Mouse (Mus musculus) right cerebral cortex, postnatal 36 days (tissue): ENCODE results near the gene Gjb5.

Experiments used
- DNase-seq, 2 experiments: peaks; one replicate each; pipeline ENCODE4 v3.0.0; 2022; ENCODE audit warnings: low spot score in 2 of 2, mixed read lengths in 1 of 2

Gjb5 gene

GRCm38 (mm10) chr4:127349560-127350300 is 8.3 kb downstream of the Gjb5 start:
- DNase-seq, result no peak

- DNase-seq, result no peak
Measured at GRCm38 (mm10) chr4:127345000-127345399, 13.0 kb downstream of the Gjb5 start.

- no peak for DNase-seq
Measured at GRCm38 (mm10) chr4:127341372-127341771, 16.6 kb downstream of the Gjb5 start.

- DNase-seq, result no peak
Measured at GRCm38 (mm10) chr4:127337668-127338067, 20.3 kb downstream of the Gjb5 start.

- DNase-seq, result no peak
Measured at GRCm38 (mm10) chr4:127334870-127335504, 23.0 kb downstream of the Gjb5 start.

GRCm38 (mm10) chr4:127331171-127331570 is 26.8 kb downstream of the Gjb5 start:
- DNase-seq, result no peak

GRCm38 (mm10) chr4:127330181-127331100 is 27.5 kb downstream of the Gjb5 start, which contains the start of gene Gjb3:
Gjb3 (minus strand) TSS chr4:127330844.
- DNase-seq, result no peak

- DNase-seq, result no peak
Measured at GRCm38 (mm10) chr4:127329751-127330150, 28.2 kb downstream of the Gjb5 start.

GRCm38 (mm10) chr4:127329046-127329445 is 28.9 kb downstream of the Gjb5 start:
- no peak for DNase-seq

- no peak for DNase-seq
Measured at GRCm38 (mm10) chr4:127328378-127328777, 29.6 kb downstream of the Gjb5 start.

- no peak for DNase-seq
Measured at GRCm38 (mm10) chr4:127327749-127328148, 30.2 kb downstream of the Gjb5 start.

GRCm38 (mm10) chr4:127327258-127327657 is 30.7 kb downstream of the Gjb5 start:
- DNase-seq, result no peak

- no peak for DNase-seq
Measured at GRCm38 (mm10) chr4:127325276-127325675, 32.7 kb downstream of the Gjb5 start.

- DNase-seq, result peak; percentile 59 to 63
Measured at GRCm38 (mm10) chr4:127324759-127325158, 33.2 kb downstream of the Gjb5 start.

- no peak for DNase-seq
Measured at GRCm38 (mm10) chr4:127324296-127324695, 33.7 kb downstream of the Gjb5 start.

GRCm38 (mm10) chr4:127323651-127324050 is 34.3 kb downstream of the Gjb5 start:
- DNase-seq, result no peak

GRCm38 (mm10) chr4:127319613-127320012 is 38.4 kb downstream of the Gjb5 start:
- DNase-seq, result no peak

GRCm38 (mm10) chr4:127317143-127317542 is 40.8 kb downstream of the Gjb5 start:
- DNase-seq, result no peak

GRCm38 (mm10) chr4:127315753-127316152 is 42.2 kb downstream of the Gjb5 start:
- no peak for DNase-seq

GRCm38 (mm10) chr4:127314585-127314984 is 43.4 kb downstream of the Gjb5 start:
- no peak for DNase-seq

GRCm38 (mm10) chr4:127313861-127314260 is 44.1 kb downstream of the Gjb5 start, which contains the start of gene Gja4:
Gja4 (minus strand) TSS chr4:127314039.
- DNase-seq, result peak; percentile 34 to 56

- DNase-seq, result no peak
Measured at GRCm38 (mm10) chr4:127312349-127312748, 45.6 kb downstream of the Gjb5 start.
